In the genomic region with DNA sequence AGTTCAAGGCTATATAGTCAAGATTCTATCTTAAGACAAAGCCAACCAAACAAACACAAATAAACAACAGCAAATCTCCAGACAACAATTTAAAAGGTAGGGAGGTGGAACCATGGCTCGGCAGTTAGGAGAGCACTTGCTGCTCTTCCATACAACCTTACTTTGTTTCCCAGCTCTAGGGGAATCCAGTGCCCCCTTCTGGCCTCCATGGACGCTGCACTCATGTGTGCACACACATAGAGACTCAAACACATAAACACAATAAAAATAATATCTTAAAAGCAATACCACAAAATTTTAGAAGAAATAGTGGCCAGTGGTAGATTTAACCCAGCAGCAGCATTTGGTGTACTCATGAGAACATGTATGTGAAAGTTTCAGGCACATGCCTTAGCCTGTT, we compare ENCODE assay signal across 11 mouse cellular contexts. TPM values are rescaled to one million over a fixed set of nuclear protein-coding genes. Genes with fewer than 3 reads are reported as not detected.
A peak's percentile ranks its signal among the peaks of the same experiment; 100 is the strongest.
DNase-seq lines count a peak whose midpoint lies in the region; ATAC-seq and TF ChIP-seq lines count a peak whose summit lies in the region.
"Had no signal": no experiment of that assay in that cellular context is flagged by ENCODE, and none has a peak within 500 bp of the region (broad histone marks: within the 10 kb centered on the region; RNA-seq: fewer than 3 reads in every experiment).

No protein-coding gene starts in this region.

- DNase-seq in heart, postnatal 0 days (ENCODE audit: low spot score), result peak; percentile 6
- DNase-seq in midbrain, embryonic 11.5 days (ENCODE audit: low spot score, missing footprints), result peak; percentile 81
- DNase-seq in MN1 (ENCODE audit: low spot score), result peak; percentile 14
- peak; percentile 11 for DNase-seq in naive thymus-derived CD4-positive, alpha-beta T cell, adult 2 months (ENCODE audit: low read depth)
- no peak for DNase-seq in cerebellum, adult 9-11 months

- H3K27me3 ChIP-seq in heart, postnatal 0 days (ENCODE audit: control insufficient read depth, insufficient read depth, low read length), result no peaks in the 10 kb centered on the region
- H3K27me3 ChIP-seq in heart, embryonic 12.5 days (replicated peaks), result no peaks in the 10 kb centered on the region
- no peaks in the 10 kb centered on the region for H3K27me3 ChIP-seq in midbrain, embryonic 11.5 days (ENCODE audit: control insufficient read depth, insufficient read depth, low read length)
- no peaks in the 10 kb centered on the region for H3K27me3 ChIP-seq in midbrain, embryonic 15.5 days (replicated peaks)
- H3K27me3 ChIP-seq: hindbrain, embryonic 15.5 days had no signal

- H3K4me2 ChIP-seq in heart, postnatal 0 days (ENCODE audit: low read depth, low read length), result no peak overlapping the region
- no peak overlapping the region for H3K4me2 ChIP-seq in heart, embryonic 12.5 days
- no peak overlapping the region for H3K4me2 ChIP-seq in midbrain, embryonic 11.5 days
- no peak overlapping the region for H3K4me2 ChIP-seq in midbrain, embryonic 15.5 days
- H3K4me2 ChIP-seq: hindbrain, embryonic 15.5 days had no signal

- TF ChIP-seq CTCF in heart, postnatal 0 days (IDR thresholded peaks at IDR 0.05; ENCODE audit: low read depth), result no peak

- H3K36me3 ChIP-seq in heart, postnatal 0 days (replicated peaks; ENCODE audit: control insufficient read depth, insufficient read depth, low read length), result no peaks in the 10 kb centered on the region
- H3K36me3 ChIP-seq in heart, embryonic 12.5 days, result no peaks in the 10 kb centered on the region
- no peaks in the 10 kb centered on the region for H3K36me3 ChIP-seq in midbrain, embryonic 11.5 days (ENCODE audit: control insufficient read depth, insufficient read depth, low read length)
- no peaks in the 10 kb centered on the region for H3K36me3 ChIP-seq in midbrain, embryonic 15.5 days (replicated peaks)
- H3K36me3 ChIP-seq: hindbrain, embryonic 15.5 days had no signal

- no peak overlapping the region for H3K9ac ChIP-seq in heart, postnatal 0 days (replicated peaks; ENCODE audit: low read depth, low read length)
- no peak overlapping the region for H3K9ac ChIP-seq in heart, embryonic 12.5 days
- no peak overlapping the region for H3K9ac ChIP-seq in midbrain, embryonic 11.5 days (ENCODE audit: low read length)
- H3K9ac ChIP-seq in midbrain, embryonic 15.5 days, result no peak overlapping the region
- H3K9ac ChIP-seq: hindbrain, embryonic 15.5 days; liver, embryonic 14.5 days had no signal

- WGBS in heart, postnatal 0 days, result 48% methylated on average over 2 of the region's 2 CpGs
- WGBS in heart, embryonic 12.5 days, result 49% methylated on average over 2 of the region's 2 CpGs
- WGBS in midbrain, embryonic 11.5 days, result 62% methylated on average over 2 of the region's 2 CpGs
- 61% methylated on average over 2 of the region's 2 CpGs for WGBS in midbrain, embryonic 15.5 days

- no peak overlapping the region for H3K4me3 ChIP-seq in heart, postnatal 0 days (ENCODE audit: low read depth, low read length)
- H3K4me3 ChIP-seq in heart, embryonic 12.5 days, result no peak overlapping the region
- no peak overlapping the region for H3K4me3 ChIP-seq in midbrain, embryonic 11.5 days (ENCODE audit: low read depth, low read length)
- H3K4me3 ChIP-seq in midbrain, embryonic 15.5 days, result no peak overlapping the region
- H3K4me3 ChIP-seq: hindbrain, embryonic 15.5 days had no signal

- peaks cover 51% of the 10 kb centered on the region for H3K9me3 ChIP-seq in heart, postnatal 0 days (replicated peaks; ENCODE audit: control insufficient read depth, low read length)
- peaks cover 47% of the 10 kb centered on the region for H3K9me3 ChIP-seq in heart, embryonic 12.5 days (replicated peaks)
- peaks cover 53% of the 10 kb centered on the region for H3K9me3 ChIP-seq in midbrain, embryonic 11.5 days (ENCODE audit: control insufficient read depth, low read length)
- peaks cover 54% of the 10 kb centered on the region for H3K9me3 ChIP-seq in midbrain, embryonic 15.5 days

- TF ChIP-seq EP300 in heart, postnatal 0 days (IDR thresholded peaks at IDR 0.05; ENCODE audit: low read depth), result no peak

- no peak overlapping the region for H3K27ac ChIP-seq in heart, postnatal 0 days (ENCODE audit: low read depth)
- H3K27ac ChIP-seq in heart, embryonic 12.5 days (ENCODE audit: poor library complexity, severe bottlenecking), result no peak overlapping the region
- H3K27ac ChIP-seq in midbrain, embryonic 11.5 days (ENCODE audit: low read depth, low read length), result no peak overlapping the region
- H3K27ac ChIP-seq in midbrain, embryonic 15.5 days, result no peak overlapping the region
- H3K27ac ChIP-seq: hindbrain, embryonic 15.5 days; liver, embryonic 14.5 days had no signal

- no peak for ATAC-seq in heart, postnatal 0 days (ENCODE audit: insufficient read depth, low read depth)
- no peak for ATAC-seq in heart, embryonic 12.5 days (ENCODE audit: insufficient number of reproducible peaks, low FRiP score)
- ATAC-seq in midbrain, embryonic 11.5 days (ENCODE audit: low FRiP score), result no peak
- no peak for ATAC-seq in midbrain, embryonic 15.5 days (replicated peaks)
- no peak for ATAC-seq in activated CD4-positive, CD25-positive, alpha-beta regulatory T cell, adult 4 months

- no peaks in the 10 kb centered on the region for H3K4me1 ChIP-seq in heart, postnatal 0 days (ENCODE audit: control insufficient read depth, insufficient read depth)
- H3K4me1 ChIP-seq in heart, embryonic 12.5 days (replicated peaks), result no peaks in the 10 kb centered on the region
- no peaks in the 10 kb centered on the region for H3K4me1 ChIP-seq in midbrain, embryonic 11.5 days (ENCODE audit: control insufficient read depth, insufficient read depth, low read length)
- H3K4me1 ChIP-seq in midbrain, embryonic 15.5 days, result no peaks in the 10 kb centered on the region
- H3K4me1 ChIP-seq: hindbrain, embryonic 15.5 days had no signal

RNA-seq across cellular contexts. Expression of gene Ugt1a1, which starts 5.4 kb away (rescaled TPM):
- not detected in 2 replicates for total RNA-seq in heart, postnatal 0 days (2014; rRNA removed; ENCODE audit: low replicate concordance)
- polyA plus RNA-seq in heart, postnatal 0 days (2015; fragmentation: Nextera tagmentation; extraction: Ambion mirVana), result 0.07 TPM in 1 of 2 replicates, not detected in the other
- polyA plus RNA-seq in heart, embryonic 12.5 days (2016; fragmentation: Nextera tagmentation; extraction: Ambion mirVana), result 0.22 TPM in 1 of 2 replicates, not detected in the other
- polyA plus RNA-seq in midbrain, embryonic 11.5 days (2014; fragmentation: Nextera tagmentation; extraction: Ambion mirVana), result not detected in 2 replicates
- not detected in 2 replicates for polyA plus RNA-seq in midbrain, embryonic 15.5 days (2015; fragmentation: Nextera tagmentation; extraction: Ambion mirVana)
- not detected for polyA plus RNA-seq in activated CD4-positive, CD25-positive, alpha-beta regulatory T cell, adult 4 months (2017; shearing (Covaris generic))
- polyA plus RNA-seq: hindbrain, embryonic 15.5 days had no signal

RNA-seq across cellular contexts. Expression of gene Mroh2a, which starts 9.6 kb away (rescaled TPM):
- not detected in 2 replicates for total RNA-seq in heart, postnatal 0 days (2014; rRNA removed; ENCODE audit: low replicate concordance)
- 0.08 and 0.23 TPM in 2 replicates for polyA plus RNA-seq in heart, postnatal 0 days (2015; fragmentation: Nextera tagmentation; extraction: Ambion mirVana)
- polyA plus RNA-seq in heart, embryonic 12.5 days (2016; fragmentation: Nextera tagmentation; extraction: Ambion mirVana), result 0.56 and 0.83 TPM in 2 replicates
- polyA plus RNA-seq in midbrain, embryonic 11.5 days (2014; fragmentation: Nextera tagmentation; extraction: Ambion mirVana), result 1.6 and 1.7 TPM in 2 replicates
- polyA plus RNA-seq in midbrain, embryonic 15.5 days (2015; fragmentation: Nextera tagmentation; extraction: Ambion mirVana), result 0.50 and 0.86 TPM in 2 replicates
- 1 to 10 TPM; 1.4 to 2.5 TPM for polyA plus RNA-seq in activated CD4-positive, CD25-positive, alpha-beta regulatory T cell, adult 4 months (2017; shearing (Covaris generic))
- total RNA-seq: gastrocnemius, adult 8-10 months had no signal

RNA-seq across cellular contexts. Expression of gene Dnajb3, which starts 11.6 kb away (rescaled TPM):
- 0.46 and 3.8 TPM in 2 replicates for total RNA-seq in heart, postnatal 0 days (2014; rRNA removed; ENCODE audit: low replicate concordance)
- polyA plus RNA-seq in heart, postnatal 0 days (2015; fragmentation: Nextera tagmentation; extraction: Ambion mirVana), result 2.7 and 3.2 TPM in 2 replicates
- 7.6 and 8.4 TPM in 2 replicates for polyA plus RNA-seq in heart, embryonic 12.5 days (2016; fragmentation: Nextera tagmentation; extraction: Ambion mirVana)
- 13.4 and 15.4 TPM in 2 replicates for polyA plus RNA-seq in midbrain, embryonic 11.5 days (2014; fragmentation: Nextera tagmentation; extraction: Ambion mirVana)
- 13.2 and 13.5 TPM in 2 replicates for polyA plus RNA-seq in midbrain, embryonic 15.5 days (2015; fragmentation: Nextera tagmentation; extraction: Ambion mirVana)
- under 1 TPM; 0.48 to 0.63 TPM for polyA plus RNA-seq in activated CD4-positive, CD25-positive, alpha-beta regulatory T cell, adult 4 months (2017; shearing (Covaris generic))
- total RNA-seq: gastrocnemius, adult 8-10 months had no signal

RNA-seq across cellular contexts. Expression of gene Ugt1a2, which starts 16.7 kb away (rescaled TPM):
- total RNA-seq in heart, postnatal 0 days (2014; rRNA removed; ENCODE audit: low replicate concordance), result not detected in 2 replicates
- not detected in 2 replicates for polyA plus RNA-seq in heart, postnatal 0 days (2015; fragmentation: Nextera tagmentation; extraction: Ambion mirVana)
- not detected in 2 replicates for polyA plus RNA-seq in heart, embryonic 12.5 days (2016; fragmentation: Nextera tagmentation; extraction: Ambion mirVana)
- not detected in 2 replicates for polyA plus RNA-seq in midbrain, embryonic 11.5 days (2014; fragmentation: Nextera tagmentation; extraction: Ambion mirVana)
- polyA plus RNA-seq in midbrain, embryonic 15.5 days (2015; fragmentation: Nextera tagmentation; extraction: Ambion mirVana), result 0.15 TPM in 1 of 2 replicates, not detected in the other
- not detected for polyA plus RNA-seq in activated CD4-positive, CD25-positive, alpha-beta regulatory T cell, adult 4 months (2017; shearing (Covaris generic))
- polyA plus RNA-seq: hindbrain, embryonic 15.5 days had no signal

RNA-seq across cellular contexts. Expression of gene Ugt1a5, which starts 51.3 kb away (rescaled TPM):
- total RNA-seq in heart, postnatal 0 days (2014; rRNA removed; ENCODE audit: low replicate concordance), result not detected in 2 replicates
- polyA plus RNA-seq in heart, postnatal 0 days (2015; fragmentation: Nextera tagmentation; extraction: Ambion mirVana), result not detected in 2 replicates
- polyA plus RNA-seq in heart, embryonic 12.5 days (2016; fragmentation: Nextera tagmentation; extraction: Ambion mirVana), result not detected in 2 replicates
- not detected in 2 replicates for polyA plus RNA-seq in midbrain, embryonic 11.5 days (2014; fragmentation: Nextera tagmentation; extraction: Ambion mirVana)
- polyA plus RNA-seq in midbrain, embryonic 15.5 days (2015; fragmentation: Nextera tagmentation; extraction: Ambion mirVana), result not detected in 2 replicates
- not detected for polyA plus RNA-seq in activated CD4-positive, CD25-positive, alpha-beta regulatory T cell, adult 4 months (2017; shearing (Covaris generic))
- total RNA-seq: gastrocnemius, adult 8-10 months had no signal
- polyA plus RNA-seq: hindbrain, embryonic 15.5 days had no signal
